Mouse (Mus musculus) stomach, postnatal 0 days (tissue): ENCODE measurements around the gene Cep135.

Experiments used
- CTCF ChIP-seq: IDR thresholded peaks from 2 replicates; pipeline ENCODE4 v1.5.1; 2016; ENCODE audit warnings: antibody characterized with exemption, low read depth, mild to moderate bottlenecking, moderate library complexity
- EP300 ChIP-seq: optimal IDR thresholded peaks from 2 replicates; pipeline ENCODE3; 2016; ENCODE audit warnings: antibody characterized with exemption

GRCm38 (mm10) chr5:76543200-76543599 lies 45.3 kb upstream of the Cep135 start:
- TF ChIP-seq CTCF (no peak), EP300 (no peak)
